Mouse (Mus musculus) MEL (cell line): Measurements from ENCODE around the gene Abca6. TPM values are rescaled to one million over a fixed set of nuclear protein-coding genes. Genes with fewer than 3 reads are reported as not detected.

Experiments
- DNase-seq: peaks from one replicate; pipeline ENCODE4 v3.0.0; 2011; ENCODE audit warnings: low read depth, low spot score
- H3K27ac ChIP-seq: 2 replicates; pipeline ENCODE4 v1.5.1; 2012; ENCODE audit warnings: low read depth, mild to moderate bottlenecking, control low read depth, low read length, moderate library complexity; ENCODE audit not compliant: control insufficient read depth
- H3K27me3 ChIP-seq, 2 experiments: fragments of 150-350 bp in 1 of 2; sonication (generic) in 1 of 2; 2 replicates each; pipeline ENCODE4 v1.6.1; 2012; ENCODE audit warnings: low read length in 2 of 2, mild to moderate bottlenecking in 2 of 2, improper control_type of control experiment in 1 of 2, moderate library complexity in 1 of 2; ENCODE audit not compliant: insufficient read depth in 2 of 2, control insufficient read depth in 1 of 2
- H3K36me3 ChIP-seq, 2 experiments: 2 replicates each; pipeline ENCODE4 v1.6.1; 2012 to 2014; ENCODE audit warnings: low read length in 2 of 2, improper control_type of control experiment in 1 of 2, inconsistent platforms in 1 of 2, mild to moderate bottlenecking in 1 of 2; ENCODE audit not compliant: insufficient read depth in 2 of 2, control insufficient read depth in 1 of 2
- H3K4me1 ChIP-seq, 2 experiments: fragments of 150-350 bp in 1 of 2; sonication (generic) in 1 of 2; 2 replicates each; pipeline ENCODE4 v1.6.1; 2012; ENCODE audit warnings: low read length in 2 of 2, improper control_type of control experiment in 1 of 2, mild to moderate bottlenecking in 1 of 2; ENCODE audit not compliant: insufficient read depth in 2 of 2, control insufficient read depth in 1 of 2
- H3K4me3 ChIP-seq, 2 experiments: fragments of 150-350 bp in 1 of 2; sonication (generic) in 1 of 2; 2 replicates each; pipeline ENCODE4 v1.5.1; 2012; ENCODE audit warnings: low read depth in 2 of 2, low read length in 2 of 2, mild to moderate bottlenecking in 2 of 2, moderate library complexity in 2 of 2, control low read depth in 1 of 2, improper control_type of control experiment in 1 of 2; ENCODE audit not compliant: control insufficient read depth in 1 of 2, insufficient read depth in 1 of 2
- H3K79me2 ChIP-seq: 2 replicates; pipeline ENCODE4 v1.6.1; 2012; ENCODE audit warnings: mild to moderate bottlenecking, low read length, moderate library complexity; ENCODE audit not compliant: control insufficient read depth, poor library complexity, insufficient read depth
- H3K9ac ChIP-seq: 2 replicates; pipeline ENCODE4 v1.6.1; 2012; ENCODE audit warnings: low read depth, mild to moderate bottlenecking, control low read depth, low read length, moderate library complexity; ENCODE audit not compliant: control insufficient read depth, poor library complexity, severe bottlenecking
- H3K9me3 ChIP-seq: fragments of 150-350 bp; sonication (generic); replicated peaks from 2 replicates; pipeline ENCODE4 v1.6.1; 2012; ENCODE audit warnings: mild to moderate bottlenecking, low read length, improper control_type of control experiment, moderate library complexity; ENCODE audit not compliant: insufficient read depth
- BHLHE40 ChIP-seq: IDR thresholded peaks from 2 replicates; pipeline ENCODE4 v1.6.1; 2012; ENCODE audit warnings: low read depth, mild to moderate bottlenecking, inconsistent platforms, low read length, improper control_type of control experiment, borderline replicate concordance
- CHD1 ChIP-seq: IDR thresholded peaks from 2 replicates; pipeline ENCODE4 v1.6.1; 2012; ENCODE audit warnings: low read depth, mild to moderate bottlenecking, inconsistent platforms, low read length, improper control_type of control experiment
- CHD2 ChIP-seq: IDR thresholded peaks from 2 replicates; pipeline ENCODE4 v1.6.1; 2011; ENCODE audit warnings: low read length, improper control_type of control experiment
- CTCF ChIP-seq, 3 experiments: IDR thresholded peaks in 2 of 3; conservative IDR thresholded peaks in 1 of 3; 2 replicates each; pipeline ENCODE4 v1.5.1; 2011 to 2012; ENCODE audit warnings: low read length in 3 of 3, low read depth in 2 of 3, mild to moderate bottlenecking in 2 of 3, improper control_type of control experiment in 1 of 3, inconsistent platforms in 1 of 3, mixed read lengths in 1 of 3, moderate library complexity in 1 of 3; ENCODE audit not compliant: control insufficient read depth in 1 of 3, insufficient read depth in 1 of 3, poor library complexity in 1 of 3, severe bottlenecking in 1 of 3
- E2F4 ChIP-seq: IDR thresholded peaks from 2 replicates; pipeline ENCODE4 v1.6.1; 2011; ENCODE audit warnings: low read depth, low read length, improper control_type of control experiment, borderline replicate concordance
- ELF1 ChIP-seq: IDR thresholded peaks from 2 replicates; pipeline ENCODE4 v1.6.1; 2014; ENCODE audit warnings: low read depth, mild to moderate bottlenecking, inconsistent platforms, low read length, improper control_type of control experiment, moderate library complexity
- EP300 ChIP-seq, 2 experiments: IDR thresholded peaks; 2 replicates each; pipeline ENCODE4 v1.6.1; 2011; ENCODE audit warnings: improper control_type of control experiment in 2 of 2, low read length in 2 of 2, low read depth in 1 of 2, mild to moderate bottlenecking in 1 of 2
- GABPA ChIP-seq: IDR thresholded peaks from 2 replicates; pipeline ENCODE4 v1.6.1; 2012; ENCODE audit warnings: low read depth, mild to moderate bottlenecking, inconsistent platforms, low read length, improper control_type of control experiment, moderate library complexity
- GATA1 ChIP-seq: IDR thresholded peaks from 2 replicates; pipeline ENCODE4 v1.6.1; 2011; ENCODE audit warnings: low read depth, low read length, improper control_type of control experiment
- JUND ChIP-seq: IDR thresholded peaks from 2 replicates; pipeline ENCODE4 v1.6.1; 2011; ENCODE audit warnings: low read depth, mild to moderate bottlenecking, improper control_type of control experiment, low read length
- KAT2A ChIP-seq: conservative IDR thresholded peaks from 2 replicates; pipeline ENCODE4 v1.6.1; 2012; ENCODE audit warnings: low read depth, low read length, improper control_type of control experiment, inconsistent platforms
- MEF2A ChIP-seq: IDR thresholded peaks from 2 replicates; pipeline ENCODE4 v1.6.1; 2014; ENCODE audit warnings: low read depth, mild to moderate bottlenecking, inconsistent platforms, low read length, improper control_type of control experiment; ENCODE audit not compliant: poor library complexity, insufficient replicate concordance, severe bottlenecking; ENCODE audit errors: extremely low read depth
- MXI1 ChIP-seq: IDR thresholded peaks from 2 replicates; pipeline ENCODE4 v1.6.1; 2011; ENCODE audit warnings: mild to moderate bottlenecking, low read depth, low read length, improper control_type of control experiment
- MYB ChIP-seq: IDR thresholded peaks from 2 replicates; pipeline ENCODE4 v1.6.1; 2011; ENCODE audit warnings: mild to moderate bottlenecking, low read depth, low read length, improper control_type of control experiment
- MYC ChIP-seq: IDR thresholded peaks from 2 replicates; pipeline ENCODE4 v1.6.1; 2011; ENCODE audit warnings: low read depth, mild to moderate bottlenecking, low read length, improper control_type of control experiment, moderate library complexity
- NRF1 ChIP-seq: IDR thresholded peaks from 2 replicates; pipeline ENCODE4 v1.6.1; 2014; ENCODE audit warnings: low read depth, mild to moderate bottlenecking, inconsistent platforms, low read length, improper control_type of control experiment, moderate library complexity; ENCODE audit not compliant: poor library complexity, insufficient read depth, severe bottlenecking
- POLR2A ChIP-seq, 2 experiments: IDR thresholded peaks; 2 replicates each; pipeline ENCODE4 v1.6.1; 2011 to 2012; ENCODE audit warnings: low read length in 2 of 2, mild to moderate bottlenecking in 2 of 2, control low read depth in 1 of 2, improper control_type of control experiment in 1 of 2, low read depth in 1 of 2, moderate library complexity in 1 of 2; ENCODE audit not compliant: control insufficient read depth in 1 of 2, insufficient read depth in 1 of 2, poor library complexity in 1 of 2
- POLR2AphosphoS2 ChIP-seq: IDR thresholded peaks from 2 replicates; pipeline ENCODE4 v1.6.1; 2011; ENCODE audit warnings: low read length, improper control_type of control experiment
- RAD21 ChIP-seq: IDR thresholded peaks from 2 replicates; pipeline ENCODE4 v1.6.1; 2011; ENCODE audit warnings: mild to moderate bottlenecking, low read depth, low read length, improper control_type of control experiment
- RCOR1 ChIP-seq: IDR thresholded peaks from 2 replicates; pipeline ENCODE4 v1.6.1; 2012; ENCODE audit warnings: low read depth, mild to moderate bottlenecking, inconsistent platforms, low read length, improper control_type of control experiment
- SMC3 ChIP-seq: IDR thresholded peaks from 2 replicates; pipeline ENCODE4 v1.6.1; 2011; ENCODE audit warnings: low read depth, low read length, improper control_type of control experiment
- TBP ChIP-seq: IDR thresholded peaks from 2 replicates; pipeline ENCODE4 v1.8.0; 2011; ENCODE audit warnings: low read depth, low read length, improper control_type of control experiment
- USF1 ChIP-seq: IDR thresholded peaks from 2 replicates; pipeline ENCODE4 v1.6.1; 2014; ENCODE audit warnings: low read depth, mild to moderate bottlenecking, inconsistent platforms, low read length, improper control_type of control experiment, moderate library complexity
- ZC3H11A ChIP-seq: IDR thresholded peaks from 2 replicates; pipeline ENCODE4 v1.6.1; 2012; ENCODE audit warnings: low read depth, mild to moderate bottlenecking, inconsistent platforms, low read length, improper control_type of control experiment
- ZKSCAN1 ChIP-seq: IDR thresholded peaks from 2 replicates; pipeline ENCODE4 v1.6.1; 2012; ENCODE audit warnings: low read depth, mild to moderate bottlenecking, inconsistent platforms, low read length, improper control_type of control experiment, moderate library complexity
- ZMIZ1 ChIP-seq: IDR thresholded peaks from 2 replicates; pipeline ENCODE4 v1.6.1; 2012; ENCODE audit warnings: low read depth, mild to moderate bottlenecking, inconsistent platforms, low read length, improper control_type of control experiment, moderate library complexity
- polyA plus RNA-seq, 2 experiments: library from polyadenylated mRNA; stranded (reverse) in 1 of 2; unstranded in 1 of 2; fragments of >175 nt in 1 of 2; fragments of >200 nt in 1 of 2; gene quantifications; 2 replicates each; pipeline versions ENCODE4 v1.2.1 to v1.2.4; 2012; ENCODE audit warnings: low replicate concordance in 2 of 2, low read depth in 1 of 2; ENCODE audit not compliant: insufficient read length in 2 of 2, insufficient read depth in 1 of 2, missing spikeins in 1 of 2
- total RNA-seq: library from RNA; depleted of rRNA; stranded (reverse); fragments of 300-350 nt; gene quantifications from 2 replicates; pipeline ENCODE4 v1.2.3, GENCODE M21; 2012

The Abca6 gene
- total and polyA plus RNA-seq, 3 experiments = not detected

GRCm38 (mm10) chr11:110198882-110199281 is 52.7 kb downstream of the Abca6 start:
- Histone ChIP-seq H3K27me3 (no peaks in the 10 kb centered on the region), H3K9ac (no peak overlapping the region), H3K36me3 (no peaks in the 10 kb centered on the region), H3K4me3 (no peak overlapping the region), H3K4me1 (no peaks in the 10 kb centered on the region), H3K9me3 (no peaks in the 10 kb centered on the region), H3K27ac (no peak overlapping the region), H3K79me2 (no peaks in the 10 kb centered on the region)
- TF ChIP-seq ZKSCAN1 (no peak), NRF1 (no peak), MYB (no peak), CHD2 (no peak), GABPA (no peak), POLR2AphosphoS2 (no peak), MEF2A (no peak), MXI1 (no peak), TBP (no peak), SMC3 (no peak), GATA1 (no peak)
- DNase-seq = no peak

- Histone ChIP-seq H3K27ac (no peak overlapping the region), H3K9me3 (no peaks in the 10 kb centered on the region), H3K27me3 (no peaks in the 10 kb centered on the region), H3K4me3 (no peak overlapping the region), H3K79me2 (no peaks in the 10 kb centered on the region), H3K9ac (no peak overlapping the region), H3K36me3 (no peaks in the 10 kb centered on the region), H3K4me1 (no peaks in the 10 kb centered on the region)
- DNase-seq = no peak
- TF ChIP-seq ZC3H11A (no peak), POLR2AphosphoS2 (no peak), CHD1 (no peak), GATA1 (no peak), EP300 (IDR thresholded peaks at IDR 0.05; ENCODE audit: low read depth in 1 of 2, low read length in 2 of 2) (no peak)
Measured at GRCm38 (mm10) chr11:110196561-110197306, 54.8 kb downstream of the Abca6 start.

GRCm38 (mm10) chr11:110195310-110195709 is 56.3 kb downstream of the Abca6 start:
- DNase-seq = no peak
- no peaks in the 10 kb centered on the region for H3K79me2 ChIP-seq
- no peaks in the 10 kb centered on the region for H3K36me3 ChIP-seq
- no peaks in the 10 kb centered on the region for H3K9me3 ChIP-seq
- H3K4me3 ChIP-seq = no peak overlapping the region
- no peak overlapping the region for H3K27ac ChIP-seq
- H3K27me3 ChIP-seq = no peaks in the 10 kb centered on the region
- H3K9ac ChIP-seq = no peak overlapping the region
- TF ChIP-seq ELF1 = no peak
- no peak for TF ChIP-seq KAT2A
- no peak for TF ChIP-seq RCOR1
- TF ChIP-seq RAD21 = no peak
- no peak for TF ChIP-seq TBP
- TF ChIP-seq BHLHE40 = no peak
- TF ChIP-seq E2F4 = no peak
- TF ChIP-seq NRF1 = no peak
- TF ChIP-seq MYB = no peak
- TF ChIP-seq MYC = no peak
- TF ChIP-seq ZMIZ1 = no peak
- TF ChIP-seq CTCF (IDR thresholded peaks at IDR 0.05 in 2 of 3, conservative IDR thresholded peaks at IDR 0.05 in 1 of 3; ENCODE audit: control insufficient read depth in 1 of 3, insufficient read depth in 1 of 3, low read depth in 2 of 3, low read length in 3 of 3, poor library complexity in 1 of 3, severe bottlenecking in 1 of 3) = no peak
- TF ChIP-seq MXI1 = no peak
- no peak for TF ChIP-seq USF1
- TF ChIP-seq POLR2A (IDR thresholded peaks at IDR 0.05; ENCODE audit: control insufficient read depth in 1 of 2, insufficient read depth in 1 of 2, low read depth in 1 of 2, low read length in 2 of 2, poor library complexity in 1 of 2) = no peak
- no peak for TF ChIP-seq JUND
- TF ChIP-seq ZKSCAN1 = no peak
- H3K4me1 ChIP-seq = no peaks in the 10 kb centered on the region
